Mouse (Mus musculus): ENCODE data around the gene Nr2c2ap. TPM values are rescaled to one million over a fixed set of nuclear protein-coding genes. Genes with fewer than 3 reads are reported as not detected.

Nr2c2ap gene
- total RNA-seq, 1 experiment from 2014 or later: 21.3 TPM

GRCm38 (mm10) chr8:70120667-70121066 lies 10.5 kb upstream of the Nr2c2ap start, which contains the start of gene Ncan:
Ncan (minus strand) TSS chr8:70120873.
- DNase-seq: peak; percentile 69

- DNase-seq: no peak
Observed at GRCm38 (mm10) chr8:70122863-70123262, 8.3 kb upstream of the Nr2c2ap start.

DNA sequence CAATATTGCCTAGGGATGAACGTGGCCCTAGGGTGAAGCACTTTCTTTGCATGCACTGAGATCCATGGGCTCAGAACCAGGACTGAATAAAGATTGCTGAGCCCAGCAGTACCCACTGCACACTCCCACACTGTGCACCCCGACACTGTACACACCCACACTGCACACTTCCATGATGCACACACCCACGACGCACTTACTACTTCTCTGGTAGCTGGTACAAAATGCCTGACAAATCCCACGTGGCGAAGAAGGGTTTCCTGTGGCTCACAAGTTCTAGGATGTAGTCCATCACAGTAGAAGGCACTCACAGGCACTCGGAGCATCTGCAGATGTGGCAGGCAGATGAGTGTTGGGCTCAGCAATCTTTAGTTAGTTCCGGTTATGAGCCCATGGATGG lies 6.1 kb upstream of the Nr2c2ap start:
- DNase-seq: no peak

DNA sequence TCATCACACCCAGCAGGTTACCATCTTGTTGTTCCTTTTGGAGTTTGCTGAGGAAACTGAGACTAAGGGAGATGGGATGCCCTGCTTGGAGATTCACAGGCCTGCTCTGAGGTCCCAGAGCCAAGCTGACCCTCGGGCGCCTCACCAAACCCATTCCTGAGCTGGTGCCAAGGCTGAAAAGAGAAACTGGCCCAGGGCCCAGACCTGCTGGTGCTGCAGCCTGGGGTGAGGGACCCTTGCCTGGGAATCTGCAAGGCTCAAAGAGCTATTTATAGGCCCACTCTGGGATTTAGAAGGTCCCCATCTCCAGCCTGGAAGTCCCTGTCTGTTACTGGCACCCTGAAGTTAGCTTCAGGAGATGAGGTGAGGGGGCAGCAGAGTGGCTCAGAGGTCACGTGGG lies 2.7 kb upstream of the Nr2c2ap start:
- DNase-seq: peak; percentile 66

GRCm38 (mm10) chr8:70129309-70129952 lies 1.7 kb upstream of the Nr2c2ap start:
- DNase-seq: peak; percentile 50

GRCm38 (mm10) chr8:70130066-70130465 lies 1.1 kb upstream of the Nr2c2ap start:
- no peak for DNase-seq

- DNase-seq: no peak
Observed at GRCm38 (mm10) chr8:70134086-70134485, 3.0 kb downstream of the Nr2c2ap start.

GRCm38 (mm10) chr8:70134931-70135330 lies 3.8 kb downstream of the Nr2c2ap start:
- DNase-seq: no peak

GRCm38 (mm10) chr8:70136591-70136990 lies 5.5 kb downstream of the Nr2c2ap start:
- DNase-seq: no peak

DNA sequence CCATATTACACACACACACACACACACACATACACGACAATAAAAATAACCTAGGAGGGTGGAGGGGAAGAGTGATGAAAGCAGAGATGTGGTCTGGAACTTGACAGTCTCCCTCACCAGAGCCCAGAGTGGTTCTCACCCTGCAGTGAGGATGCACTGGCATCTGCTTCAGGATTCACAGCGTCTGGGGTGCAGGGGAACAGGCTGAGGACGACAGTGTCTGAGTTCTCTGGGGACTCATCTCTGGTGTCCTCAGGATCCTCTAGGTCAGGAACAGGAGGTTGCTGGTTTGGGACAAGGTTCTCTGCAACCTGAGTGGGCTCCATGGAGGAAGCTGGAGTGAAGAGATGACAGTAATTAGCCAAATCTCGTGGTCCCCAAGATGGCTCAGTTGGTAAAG lies 6.8 kb downstream of the Nr2c2ap start:
- no peak for DNase-seq

- DNase-seq: peak; percentile 99
Observed at GRCm38 (mm10) chr8:70139026-70139857, 8.1 kb downstream of the Nr2c2ap start, which contains the start of the genes Rfxank, Borcs8 and Mef2b. Rfxank (minus strand) TSS chr8:70139154. Borcs8 (plus strand) TSS chr8:70139499. Mef2b (plus strand) TSS chr8:70139711.

- no peak for DNase-seq
Observed at GRCm38 (mm10) chr8:70139981-70140380, 8.8 kb downstream of the Nr2c2ap start.

GRCm38 (mm10) chr8:70147678-70148607 lies 16.8 kb downstream of the Nr2c2ap start:
- DNase-seq: no peak

- DNase-seq: no peak
Observed at GRCm38 (mm10) chr8:70150158-70150557, 19.0 kb downstream of the Nr2c2ap start.

GRCm38 (mm10) chr8:70152537-70153257 lies 21.6 kb downstream of the Nr2c2ap start:
- DNase-seq: peak; percentile 68

DNA sequence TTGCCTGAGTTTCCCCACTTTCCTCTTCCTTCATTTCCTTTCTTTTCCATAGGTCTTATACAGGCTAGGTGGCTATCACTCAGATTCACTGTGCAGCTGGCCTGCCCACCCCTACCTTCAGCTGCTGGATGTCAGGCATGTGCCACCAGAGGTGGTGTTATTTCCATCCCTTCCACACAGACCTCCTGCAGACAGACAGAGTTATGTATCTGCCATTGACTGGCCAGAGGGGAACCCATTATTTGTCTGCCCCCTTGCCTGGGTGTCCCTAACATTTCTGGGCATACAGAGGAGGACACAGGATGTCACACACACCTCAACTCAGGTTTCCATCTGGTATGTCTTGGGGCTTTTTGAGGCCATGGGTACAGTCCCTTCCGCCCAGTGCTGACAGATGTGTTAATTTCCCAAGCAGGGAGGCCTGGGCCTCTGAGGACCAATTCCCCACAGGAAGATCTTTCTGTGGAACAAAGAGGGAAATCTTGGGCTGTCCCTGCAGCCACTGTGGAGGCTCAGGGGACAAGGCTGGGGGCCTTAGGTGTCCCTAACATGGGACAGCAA lies 26.2 kb downstream of the Nr2c2ap start:
- DNase-seq: no peak

- peak; percentile 72 for DNase-seq
Observed at GRCm38 (mm10) chr8:70158069-70158853, 27.1 kb downstream of the Nr2c2ap start.

DNA sequence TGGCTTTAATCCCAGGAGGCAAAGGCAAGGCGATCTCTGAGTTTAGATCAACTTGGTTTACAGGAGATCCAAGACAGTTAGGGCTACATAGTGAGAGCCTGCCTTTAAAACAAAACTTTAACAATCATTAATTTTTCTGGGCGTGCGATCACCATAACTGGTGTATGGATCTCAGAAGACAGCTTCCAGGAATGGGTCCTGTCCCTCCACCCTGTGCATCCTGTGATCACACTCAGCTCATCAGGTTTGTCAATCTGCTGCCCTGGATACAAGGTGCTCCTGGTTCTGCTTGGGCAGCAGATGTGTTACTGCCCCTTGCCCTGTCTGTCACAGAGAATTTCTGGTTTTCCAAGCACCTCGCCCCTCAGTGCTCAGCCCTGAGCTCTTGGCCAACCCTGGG lies 28.1 kb downstream of the Nr2c2ap start:
- DNase-seq: no peak

- no peak for DNase-seq
Observed at GRCm38 (mm10) chr8:70160015-70160414, 28.9 kb downstream of the Nr2c2ap start.

DNA sequence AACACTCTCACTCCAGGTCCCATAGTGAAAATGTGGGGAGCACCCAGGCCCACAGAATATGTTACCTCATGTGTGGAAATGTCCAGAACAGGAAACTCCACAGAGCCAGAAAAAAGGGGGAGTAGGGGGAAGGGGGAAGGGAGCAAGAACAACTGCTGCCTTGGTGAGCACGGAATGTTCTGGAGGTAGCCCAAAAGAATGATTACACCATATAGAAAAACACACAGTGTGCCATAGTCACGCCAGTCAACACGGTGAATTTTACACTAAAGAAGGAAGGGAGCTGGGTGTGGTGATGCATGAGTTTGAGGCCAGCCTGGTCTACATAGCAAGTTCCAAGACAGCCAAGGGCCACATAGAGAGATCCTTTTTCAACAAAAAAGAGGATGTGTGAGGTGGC lies 32.2 kb downstream of the Nr2c2ap start:
- DNase-seq: no peak

Measured in adrenal gland, postnatal 25 days (tissue).